In the genomic region with DNA sequence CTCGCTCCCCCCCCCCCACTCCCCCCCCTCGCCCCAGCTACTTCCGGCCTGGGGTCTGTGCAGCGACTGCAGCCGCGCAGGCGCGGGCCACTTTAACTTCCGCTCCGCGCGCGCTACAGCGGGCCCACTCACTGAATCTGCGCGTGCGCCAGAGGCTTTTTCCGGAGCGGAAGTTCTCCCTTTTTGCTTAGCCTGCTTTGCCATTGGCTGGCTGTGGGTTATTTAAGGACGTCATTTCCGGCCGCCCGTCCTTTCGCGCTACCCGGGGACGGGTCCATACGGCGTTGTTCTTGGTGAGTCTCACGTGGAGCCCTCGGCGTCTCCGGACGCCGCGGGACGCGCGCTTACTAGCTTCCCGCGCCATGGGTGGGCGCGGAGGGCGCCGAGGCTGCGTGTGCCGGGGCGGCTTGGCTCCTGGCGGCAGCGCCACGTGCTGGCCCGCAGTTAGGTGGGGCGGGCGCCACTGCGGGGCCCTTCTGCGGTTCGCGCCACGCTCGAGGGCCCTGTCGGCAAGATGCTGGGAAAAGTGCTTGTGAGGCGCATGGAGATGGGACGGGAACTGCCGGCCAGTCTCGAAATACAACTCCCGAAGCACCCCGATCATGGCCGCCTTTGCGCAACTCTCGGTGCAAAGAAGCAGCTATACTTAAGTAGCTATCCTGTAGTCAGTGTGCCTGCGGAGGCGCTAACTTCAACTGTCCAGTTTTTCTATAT, we compare ENCODE assay signal across 8 mouse cellular contexts. TPM values are rescaled to one million over a fixed set of nuclear protein-coding genes. Genes with fewer than 3 reads are reported as not detected.
A peak's percentile ranks its signal among the peaks of the same experiment; 100 is the strongest.
DNase-seq lines count a peak whose midpoint lies in the region; ATAC-seq and TF ChIP-seq lines count a peak whose summit lies in the region.

TSS of gene Rpsa (plus strand) at position 152 of the 714 bp plus-strand sequence.

- TF ChIP-seq CTCF in CH12.LX (conservative IDR thresholded peaks at IDR 0.05 in 1 of 2, IDR thresholded peaks at IDR 0.05 in 1 of 2; ENCODE audit: low read depth in 2 of 2, low read length in 2 of 2): no peak

- peak; percentile 99 for DNase-seq in CH12.LX (ENCODE audit: extremely low read depth)
- peak; percentile 95 for DNase-seq in c-Kit-positive CD71-positive TER-119-negative erythroid progenitor cells, embryonic 14.5 days (ENCODE audit: low read depth)
- DNase-seq in forebrain, embryonic 11.5 days (ENCODE audit: low spot score): peak; percentile 98
- peak; percentile 97 for DNase-seq in kidney, postnatal 36 days
- peak; percentile 97 for DNase-seq in telencephalon, adult 2 months (ENCODE audit: low read depth, low spot score)

- H3K4me3 ChIP-seq in CH12.LX (replicated peaks in 1 of 3; ENCODE audit: low read depth in 2 of 3, low read length in 2 of 3, poor library complexity in 1 of 3): peak within 1 kb of the TSS; percentile 93 to 99 (median 98)
- peak within 1 kb of the TSS; percentile 100 for H3K4me3 ChIP-seq in forebrain, embryonic 11.5 days (ENCODE audit: low read depth, low read length)
- peak within 1 kb of the TSS; percentile 99 for H3K4me3 ChIP-seq in heart, embryonic 16.5 days (ENCODE audit: low read length)
- H3K4me3 ChIP-seq in liver, embryonic 15.5 days (replicated peaks): peak within 1 kb of the TSS; percentile 99
- H3K4me3 ChIP-seq in neural tube, embryonic 12.5 days: peak within 1 kb of the TSS; percentile 100

- H3K79me2 ChIP-seq in CH12.LX (replicated peaks; ENCODE audit: control insufficient read depth, extremely low read depth, insufficient read depth, poor library complexity, severe bottlenecking): peaks cover 23% of the 10 kb centered on the region

- no peak for TF ChIP-seq EP300 in CH12.LX (IDR thresholded peaks at IDR 0.05; ENCODE audit: low read length)

- peaks cover 52 to 61% of the 10 kb centered on the region in 2 experiments for H3K36me3 ChIP-seq in CH12.LX (replicated peaks in 1 of 2; ENCODE audit: control insufficient read depth in 1 of 2, insufficient read depth in 1 of 2, low read length in 1 of 2)
- peaks cover 15% of the 10 kb centered on the region; the same call in 1 of the 2 replicates for H3K36me3 ChIP-seq in forebrain, embryonic 11.5 days (ENCODE audit: control insufficient read depth, insufficient read depth, low read length)
- H3K36me3 ChIP-seq in heart, embryonic 16.5 days (ENCODE audit: control insufficient read depth, insufficient read depth): peaks cover 46% of the 10 kb centered on the region
- peaks cover 68% of the 10 kb centered on the region for H3K36me3 ChIP-seq in liver, embryonic 15.5 days (replicated peaks)
- peaks cover 54% of the 10 kb centered on the region for H3K36me3 ChIP-seq in neural tube, embryonic 12.5 days

- H3K9me3 ChIP-seq in CH12.LX (replicated peaks; ENCODE audit: low read length): no peaks in the 10 kb centered on the region
- no peaks in the 10 kb centered on the region for H3K9me3 ChIP-seq in forebrain, embryonic 11.5 days (ENCODE audit: control insufficient read depth, low read length)
- no peaks in the 10 kb centered on the region for H3K9me3 ChIP-seq in heart, embryonic 16.5 days (replicated peaks; ENCODE audit: control insufficient read depth, low read length)
- H3K9me3 ChIP-seq in liver, embryonic 15.5 days (replicated peaks): no peaks in the 10 kb centered on the region
- H3K9me3 ChIP-seq in neural tube, embryonic 12.5 days: no peaks in the 10 kb centered on the region

- no peaks in the 10 kb centered on the region for H3K27me3 ChIP-seq in CH12.LX (replicated peaks)
- H3K27me3 ChIP-seq in forebrain, embryonic 11.5 days (ENCODE audit: control insufficient read depth, insufficient read depth, low read length): no peaks in the 10 kb centered on the region
- no peaks in the 10 kb centered on the region for H3K27me3 ChIP-seq in heart, embryonic 16.5 days (ENCODE audit: control insufficient read depth, insufficient read depth, low read length)
- H3K27me3 ChIP-seq in liver, embryonic 15.5 days: no peaks in the 10 kb centered on the region
- no peaks in the 10 kb centered on the region for H3K27me3 ChIP-seq in neural tube, embryonic 12.5 days (replicated peaks)

- H3K4me2 ChIP-seq in CH12.LX (ENCODE audit: insufficient read depth, low read depth, poor library complexity, severe bottlenecking): peak within 1 kb of the TSS; percentile 98
- H3K4me2 ChIP-seq in forebrain, embryonic 11.5 days (ENCODE audit: low read depth, low read length, severe bottlenecking): peak within 1 kb of the TSS; percentile 87
- peak within 1 kb of the TSS; percentile 71 for H3K4me2 ChIP-seq in heart, embryonic 16.5 days (ENCODE audit: low read depth, low read length)
- peak within 1 kb of the TSS; percentile 93 for H3K4me2 ChIP-seq in liver, embryonic 15.5 days
- peak within 1 kb of the TSS; percentile 77 for H3K4me2 ChIP-seq in neural tube, embryonic 12.5 days (replicated peaks)

- peak; percentile 98 for TF ChIP-seq POLR2A in CH12.LX (IDR thresholded peaks at IDR 0.05; ENCODE audit: low read depth, low read length)

- dilution Hi-C loops in CH12.LX (cut with MboI; ENCODE audit: extremely low pct_ligation_motif_present, extremely low pct_unique_long_range_greater_than_20kb, low sequenced_read_pairs): no loop called here

- TF ChIP-seq RAD21 in CH12.LX (IDR thresholded peaks at IDR 0.05; ENCODE audit: low read depth, low read length): no peak

- under 1% methylated on average over 62 of the region's 72 CpGs for WGBS in forebrain, embryonic 11.5 days
- WGBS in heart, embryonic 16.5 days: under 1% methylated on average over 72 of the region's 72 CpGs
- WGBS in liver, embryonic 15.5 days (ENCODE audit: insufficient replicate concordance): under 1% methylated on average over 70 of the region's 72 CpGs
- WGBS in neural tube, embryonic 12.5 days: under 1% methylated on average over 70 of the region's 72 CpGs

- H3K9ac ChIP-seq in CH12.LX (ENCODE audit: insufficient read depth, low read depth): peak within 1 kb of the TSS; percentile 99
- peak within 1 kb of the TSS; percentile 98 for H3K9ac ChIP-seq in forebrain, embryonic 11.5 days (ENCODE audit: low read length)
- peak within 1 kb of the TSS; percentile 99 for H3K9ac ChIP-seq in heart, embryonic 16.5 days (ENCODE audit: low read length)
- H3K9ac ChIP-seq in liver, embryonic 15.5 days: peak within 1 kb of the TSS; percentile 96
- peak within 1 kb of the TSS; percentile 98 for H3K9ac ChIP-seq in neural tube, embryonic 12.5 days

- peak within 1 kb of the TSS; percentile 70 for H3K27ac ChIP-seq in CH12.LX (ENCODE audit: insufficient read depth, low read depth)
- peak within 1 kb of the TSS; percentile 82 for H3K27ac ChIP-seq in forebrain, embryonic 11.5 days (ENCODE audit: low read depth, low read length)
- H3K27ac ChIP-seq in heart, embryonic 16.5 days (ENCODE audit: low read length): peak within 1 kb of the TSS; percentile 91
- H3K27ac ChIP-seq in liver, embryonic 15.5 days (replicated peaks): peak within 1 kb of the TSS; percentile 87
- H3K27ac ChIP-seq in neural tube, embryonic 12.5 days: peak within 1 kb of the TSS; percentile 76; the same call in 1 of the 2 replicates

- in situ Hi-C loops in CH12.LX (cut with MboI; ENCODE audit: low pct_ligation_motif_present, low pct_unique_long_range_greater_than_20kb, low sequenced_read_pairs): no loop called here

- peaks cover 9 to 50% of the 10 kb centered on the region in 2 experiments for H3K4me1 ChIP-seq in CH12.LX (ENCODE audit: control insufficient read depth in 1 of 2, insufficient read depth in 2 of 2)
- H3K4me1 ChIP-seq in forebrain, embryonic 11.5 days (replicated peaks; ENCODE audit: control insufficient read depth, insufficient read depth, low read length): peaks cover 12% of the 10 kb centered on the region
- H3K4me1 ChIP-seq in heart, embryonic 16.5 days (ENCODE audit: control insufficient read depth, insufficient read depth, low read length): peaks cover 15% of the 10 kb centered on the region
- peaks cover 38% of the 10 kb centered on the region for H3K4me1 ChIP-seq in liver, embryonic 15.5 days (replicated peaks)
- H3K4me1 ChIP-seq in neural tube, embryonic 12.5 days: peaks cover 14% of the 10 kb centered on the region

- ATAC-seq in forebrain, embryonic 11.5 days (replicated peaks; ENCODE audit: low FRiP score): peak; percentile 97
- ATAC-seq in heart, embryonic 16.5 days (replicated peaks; ENCODE audit: extremely low read depth, insufficient read depth, low FRiP score): peak; percentile 98
- ATAC-seq in liver, embryonic 15.5 days (ENCODE audit: insufficient read depth): peak; percentile 92
- ATAC-seq in neural tube, embryonic 12.5 days (ENCODE audit: low FRiP score, low read depth): peak; percentile 95

TF ChIP-seq in CH12.LX, 34 proteins besides CTCF, POLR2A, EP300 and RAD21 (continues in another document):
- TF ChIP-seq BHLHE40 (IDR thresholded peaks at IDR 0.05; ENCODE audit: low read depth, low read length): peak; percentile 35
- no peak for TF ChIP-seq PAX5 (IDR thresholded peaks at IDR 0.05; ENCODE audit: low read length)
- TF ChIP-seq CHD2 (IDR thresholded peaks at IDR 0.05; ENCODE audit: low read length): no peak
- TF ChIP-seq SMC3 (IDR thresholded peaks at IDR 0.05; ENCODE audit: low read depth, low read length): no peak
- TF ChIP-seq MAFK (IDR thresholded peaks at IDR 0.05; ENCODE audit: insufficient replicate concordance, low read length): no peak
- TF ChIP-seq NELFE (IDR thresholded peaks at IDR 0.05; ENCODE audit: low read depth, low read length): peak; percentile 96
- TF ChIP-seq MAX (IDR thresholded peaks at IDR 0.05; ENCODE audit: low read length): peak; percentile 83
- TF ChIP-seq E2F4 (IDR thresholded peaks at IDR 0.05; ENCODE audit: insufficient replicate concordance, low read depth, low read length): no peak
- TF ChIP-seq NRF1 (IDR thresholded peaks at IDR 0.05; ENCODE audit: low read depth, low read length): peak; percentile 88
- TF ChIP-seq RCOR1 (conservative IDR thresholded peaks at IDR 0.05; ENCODE audit: low read depth, low read length): no peak
- peak; percentile 96 for TF ChIP-seq MYC (IDR thresholded peaks at IDR 0.05; ENCODE audit: low read depth, low read length)
- no peak for TF ChIP-seq IRF4 (IDR thresholded peaks at IDR 0.05; ENCODE audit: low read depth, low read length)
- no peak for TF ChIP-seq ZC3H11A (IDR thresholded peaks at IDR 0.05; ENCODE audit: low read depth, low read length)
- no peak for TF ChIP-seq JUND (conservative IDR thresholded peaks at IDR 0.05; ENCODE audit: low read depth, low read length)
- peak; percentile 87 for TF ChIP-seq ZMIZ1 (IDR thresholded peaks at IDR 0.05; ENCODE audit: low read depth, low read length)
- TF ChIP-seq POLR2AphosphoS2 (IDR thresholded peaks at IDR 0.05; ENCODE audit: low read depth, low read length): peak; percentile 94

RNA-seq across cellular contexts. Expression of gene Rpsa, which starts in this region (rescaled TPM):
- total RNA-seq in CH12.LX (2012; rRNA removed): 3,568 and 3,991 TPM in 2 replicates
- 4,012 and 4,053 TPM in 2 replicates for total RNA-seq in CH12.LX (2014; rRNA removed)
- polyA plus RNA-seq in CH12.LX (2012; ENCODE audit: insufficient read length, low read depth): 3,250 and 3,563 TPM in 2 replicates
- polyA plus RNA-seq in forebrain, embryonic 11.5 days (2014; fragmentation: Nextera tagmentation; extraction: Ambion mirVana): 1,443 and 1,598 TPM in 2 replicates
- polyA plus RNA-seq in heart, embryonic 16.5 days (2015; fragmentation: Nextera tagmentation; extraction: Ambion mirVana): 839 and 856 TPM in 2 replicates
- 830 and 871 TPM in 2 replicates for polyA plus RNA-seq in liver, embryonic 15.5 days (2015; fragmentation: Nextera tagmentation; extraction: Ambion mirVana)
- 867 and 933 TPM in 2 replicates for polyA plus RNA-seq in neural tube, embryonic 12.5 days (2016; fragmentation: Nextera tagmentation; extraction: Ambion mirVana)

Comparison
In these comparisons a context has a peak if more than half of its experiments do, and no peak if none do; other contexts are left out.
1. Peak in every context shown above with its lines: DNase-seq, ATAC-seq, H3K4me3 ChIP-seq and H3K27ac ChIP-seq.